Mouse (Mus musculus) kidney, postnatal 36 days (tissue): ENCODE data around the gene Hist1h3e.

ENCODE experiments used
- DNase-seq, 2 experiments: peaks; one replicate each; pipeline ENCODE4 v3.0.0; 2021 to 2022; ENCODE audit warnings: mixed read lengths in 2 of 2

Hist1h3e gene

GRCm38 (mm10) chr13:23536076-23536822 is 25.9 kb downstream of the Hist1h3e start:
- DNase-seq, result no peak

GRCm38 (mm10) chr13:23535137-23536075 is 26.8 kb downstream of the Hist1h3e start, which contains the start of gene Hist1h3g:
Hist1h3g (plus strand) TSS chr13:23535422.
- DNase-seq, result peak; percentile 91 to 93

- no peak for DNase-seq
These were observed 27.6 kb downstream of the Hist1h3e start for GRCm38 (mm10) chr13:23534368-23535131.

GRCm38 (mm10) chr13:23533560-23534367 is 28.4 kb downstream of the Hist1h3e start, which contains the start of gene Hist1h2af:
Hist1h2af (plus strand) TSS chr13:23533906.
- peak; percentile 70 to 75 for DNase-seq

GRCm38 (mm10) chr13:23532262-23533075 is 29.7 kb downstream of the Hist1h3e start:
- no peak for DNase-seq

- peak; percentile 95 to 98 for DNase-seq
These were observed 31.0 kb downstream of the Hist1h3e start, which contains the start of gene Hist1h4h for GRCm38 (mm10) chr13:23530901-23531875. Hist1h4h (plus strand) TSS chr13:23531050.

- peak; percentile 58 to 66 for DNase-seq
These were observed 31.8 kb downstream of the Hist1h3e start for GRCm38 (mm10) chr13:23530181-23530900.

GRCm38 (mm10) chr13:23529480-23530165 is 32.5 kb downstream of the Hist1h3e start:
- no peak for DNase-seq

- DNase-seq, result no peak
These were observed 33.2 kb downstream of the Hist1h3e start for GRCm38 (mm10) chr13:23529005-23529404.

GRCm38 (mm10) chr13:23526312-23526711 is 35.9 kb downstream of the Hist1h3e start:
- peak; percentile 90 to 91 for DNase-seq

GRCm38 (mm10) chr13:23525901-23526300 is 36.3 kb downstream of the Hist1h3e start:
- peak in 1 of 2 experiments; percentile 7 for DNase-seq

- peak; percentile 60 to 82 for DNase-seq
These were observed 37.5 kb downstream of the Hist1h3e start for GRCm38 (mm10) chr13:23524654-23525053.

- no peak for DNase-seq
These were observed 38.2 kb downstream of the Hist1h3e start for GRCm38 (mm10) chr13:23523976-23524375.

- peak; percentile 74 to 82 for DNase-seq
These were observed 40.5 kb downstream of the Hist1h3e start for GRCm38 (mm10) chr13:23521703-23522102.

- DNase-seq, result peak; percentile 76 to 79
These were observed 42.8 kb downstream of the Hist1h3e start for GRCm38 (mm10) chr13:23519416-23519815.

GRCm38 (mm10) chr13:23518885-23519284 is 43.3 kb downstream of the Hist1h3e start:
- peak; percentile 74 to 77 for DNase-seq

- DNase-seq, result no peak
These were observed 43.9 kb downstream of the Hist1h3e start for GRCm38 (mm10) chr13:23518295-23518603.

GRCm38 (mm10) chr13:23517603-23518294 is 44.4 kb downstream of the Hist1h3e start:
- peak; percentile 89 to 90 for DNase-seq
